In the genomic region with DNA sequence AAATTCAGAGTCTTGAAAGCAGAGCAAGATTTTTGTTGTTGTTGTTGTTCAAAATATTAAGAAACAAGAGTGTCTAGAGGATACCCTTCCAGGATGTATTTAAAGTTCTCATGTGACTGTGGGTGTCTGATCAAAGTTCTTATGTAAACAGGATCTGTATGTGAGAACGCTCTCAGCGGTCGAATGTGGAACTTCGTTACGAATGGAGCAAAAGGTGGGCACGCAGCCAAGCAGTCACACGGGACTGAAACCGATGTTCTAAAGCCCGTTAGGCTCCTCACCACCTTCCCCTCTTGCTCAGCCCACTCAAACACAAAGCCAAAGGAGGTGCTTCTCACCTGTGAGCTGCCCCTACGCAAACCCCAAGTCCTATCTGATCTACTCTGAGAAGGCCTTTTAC, we compare ENCODE assay signal across 8 mouse cellular contexts.
A peak's percentile ranks its signal among the peaks of the same experiment; 100 is the strongest.
DNase-seq lines count a peak whose midpoint lies in the region; ATAC-seq lines count a peak whose summit lies in the region.

No protein-coding gene starts in this region.

- H3K9ac ChIP-seq in forebrain, embryonic 13.5 days, result no peak overlapping the region
- no peak overlapping the region for H3K9ac ChIP-seq in forebrain, embryonic 11.5 days (ENCODE audit: low read length)
- no peak overlapping the region for H3K9ac ChIP-seq in intestine, embryonic 16.5 days (ENCODE audit: low read depth, low read length)

- no peak overlapping the region for H3K4me3 ChIP-seq in forebrain, embryonic 13.5 days
- no peak overlapping the region for H3K4me3 ChIP-seq in forebrain, embryonic 11.5 days (ENCODE audit: low read depth, low read length)
- no peak overlapping the region for H3K4me3 ChIP-seq in intestine, embryonic 16.5 days (ENCODE audit: low read length)

- no peak overlapping the region for H3K27ac ChIP-seq in forebrain, embryonic 13.5 days
- H3K27ac ChIP-seq in forebrain, embryonic 11.5 days (ENCODE audit: low read depth, low read length), result no peak overlapping the region
- H3K27ac ChIP-seq in intestine, embryonic 16.5 days (ENCODE audit: low read length), result no peak overlapping the region

- no peaks in the 10 kb centered on the region for H3K9me3 ChIP-seq in forebrain, embryonic 13.5 days (replicated peaks)
- no peaks in the 10 kb centered on the region for H3K9me3 ChIP-seq in forebrain, embryonic 11.5 days (ENCODE audit: control insufficient read depth, low read length)
- H3K9me3 ChIP-seq in intestine, embryonic 16.5 days (ENCODE audit: control insufficient read depth, low read length), result no peaks in the 10 kb centered on the region

- no peaks in the 10 kb centered on the region for H3K36me3 ChIP-seq in forebrain, embryonic 13.5 days (ENCODE audit: poor library complexity, severe bottlenecking)
- no peaks in the 10 kb centered on the region for H3K36me3 ChIP-seq in forebrain, embryonic 11.5 days (ENCODE audit: control insufficient read depth, insufficient read depth, low read length)
- no peaks in the 10 kb centered on the region for H3K36me3 ChIP-seq in intestine, embryonic 16.5 days (ENCODE audit: control insufficient read depth, insufficient read depth, low read length)

- H3K4me1 ChIP-seq in forebrain, embryonic 13.5 days, result peaks cover 3% of the 10 kb centered on the region; the same call in 1 of the 2 replicates
- H3K4me1 ChIP-seq in forebrain, embryonic 11.5 days (replicated peaks; ENCODE audit: control insufficient read depth, insufficient read depth, low read length), result no peaks in the 10 kb centered on the region
- no peaks in the 10 kb centered on the region for H3K4me1 ChIP-seq in intestine, embryonic 16.5 days (ENCODE audit: control insufficient read depth, insufficient read depth, low read length)

- WGBS in forebrain, embryonic 13.5 days, result 56% methylated on average over 10 of the region's 10 CpGs
- 83% methylated on average over 10 of the region's 10 CpGs for WGBS in forebrain, embryonic 11.5 days
- 50% methylated on average over 10 of the region's 10 CpGs for WGBS in intestine, embryonic 16.5 days

- no peaks in the 10 kb centered on the region for H3K27me3 ChIP-seq in forebrain, embryonic 13.5 days
- no peaks in the 10 kb centered on the region for H3K27me3 ChIP-seq in forebrain, embryonic 11.5 days (ENCODE audit: control insufficient read depth, insufficient read depth, low read length)
- no peaks in the 10 kb centered on the region for H3K27me3 ChIP-seq in intestine, embryonic 16.5 days (replicated peaks; ENCODE audit: control insufficient read depth, insufficient read depth, low read length)

- ATAC-seq in forebrain, embryonic 13.5 days, result 0 out of 2 replicates have a peak, but pooled peaks have one; percentile 38
- ATAC-seq in forebrain, embryonic 11.5 days (replicated peaks; ENCODE audit: low FRiP score), result no peak
- ATAC-seq in intestine, embryonic 16.5 days, result no peak
- ATAC-seq in neutrophil, adult 5-6 weeks (ENCODE audit: extremely low read depth, insufficient number of reproducible peaks, low FRiP score, poor library complexity, severe bottlenecking), result peak; percentile 66; the same call in 1 of the 2 replicates

- H3K4me2 ChIP-seq in forebrain, embryonic 13.5 days, result no peak overlapping the region
- H3K4me2 ChIP-seq in forebrain, embryonic 11.5 days (ENCODE audit: low read depth, low read length, severe bottlenecking), result no peak overlapping the region
- 0 out of 2 replicates have a peak overlapping the region, but pooled peaks have one; percentile 14 for H3K4me2 ChIP-seq in intestine, embryonic 16.5 days (ENCODE audit: low read depth, low read length)

- no peak for DNase-seq in forebrain, embryonic 11.5 days (ENCODE audit: low spot score)
- peak; percentile 12 for DNase-seq in adrenal gland, adult 8-10 months
- DNase-seq in gastrocnemius, postnatal 10 days, result peak; percentile 75
- peak; percentile 54 to 61 for DNase-seq in left cerebral cortex, adult 18-20 months (ENCODE audit: low spot score in 2 of 2)
- peak; percentile 54 for DNase-seq in thymus, postnatal 0 days (ENCODE audit: low spot score)

Comparison
In these comparisons a context has a peak if more than half of its experiments do, and no peak if none do; other contexts are left out.
1. ATAC-seq: peak in forebrain, embryonic 13.5 days (single experiment) and neutrophil, adult 5-6 weeks (single experiment); none in forebrain, embryonic 11.5 days (single experiment) and intestine, embryonic 16.5 days (single experiment).